Mouse (Mus musculus): ENCODE results near the gene Tmem270.

- TF ChIP-seq CTCF (IDR thresholded peaks at IDR 0.05; ENCODE audit: insufficient read depth, low read length) (no peak), POLR2A (IDR thresholded peaks at IDR 0.05; ENCODE audit: borderline replicate concordance, extremely low read depth, low read depth, low read length) (no peak)
These were observed 38.9 kb upstream of the Tmem270 start for GRCm38 (mm10) chr5:134945266-134945959.

All from lung, adult 2 months (tissue).